Mouse (Mus musculus) kidney, adult 2 months (tissue): Measurements from ENCODE around the gene Trp53bp2.

Experiments
- CTCF ChIP-seq: fragments of 200-500 bp; conservative IDR thresholded peaks from 2 replicates; pipeline ENCODE4 v1.5.1; 2011; ENCODE audit warnings: low read depth, mild to moderate bottlenecking, control low read depth, low read length, moderate library complexity, mixed read lengths; ENCODE audit not compliant: insufficient read depth, insufficient read length
- POLR2A ChIP-seq: fragments of 200-500 bp; IDR thresholded peaks from one replicate; pipeline ENCODE4 v1.6.1; 2011; ENCODE audit warnings: low read depth, low read length, control low read depth

DNA sequence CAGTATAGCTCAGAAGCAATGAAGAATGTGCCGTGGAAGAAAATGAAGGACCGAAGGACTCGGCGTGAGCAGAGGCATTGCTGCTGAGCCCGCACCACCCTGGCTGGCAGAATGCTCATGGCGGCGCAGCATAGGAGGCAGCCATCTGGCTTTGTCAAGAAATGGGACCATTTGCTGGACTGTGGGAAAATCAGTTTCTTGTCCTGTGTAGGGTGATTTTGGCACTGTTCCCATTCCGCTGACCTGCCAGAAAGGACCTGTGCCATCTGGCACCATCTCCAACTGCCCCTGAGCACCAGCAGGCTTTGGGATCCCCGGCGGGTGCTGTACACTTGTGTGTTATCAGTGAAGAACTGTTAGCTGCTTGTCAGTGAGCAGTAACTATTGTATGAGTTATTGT, 52.8 kb downstream of the Trp53bp2 start:
- TF ChIP-seq CTCF = no peak
- no peak for TF ChIP-seq POLR2A
